ENCODE assay signal across 21 mouse cellular contexts in genomic region chr10:76247960-76248646, GRCm38 (mm10). TPM values are rescaled to one million over a fixed set of nuclear protein-coding genes. Genes with fewer than 3 reads are reported as not detected.
DNase-seq lines count a peak whose midpoint lies in the region; ATAC-seq and TF ChIP-seq lines count a peak whose summit lies in the region.
"Had no signal": no experiment of that assay in that cellular context is flagged by ENCODE, and none has a peak within 500 bp of the region (broad histone marks: within the 10 kb centered on the region; RNA-seq: fewer than 3 reads in every experiment).

No protein-coding gene starts in this region.

- no peak for TF ChIP-seq CTCF in layer of hippocampus, adult 2 months (conservative IDR thresholded peaks at IDR 0.05)

- DNase-seq in embryo, embryonic 10.5 days (ENCODE audit: low spot score): peak; percentile 28
- no peak for DNase-seq in embryo, embryonic 10 days (ENCODE audit: low spot score)
- DNase-seq in layer of hippocampus, adult 2 months (ENCODE audit: low spot score in 2 of 2): no peak
- DNase-seq in layer of hippocampus, postnatal 14 days (ENCODE audit: low spot score in 2 of 2): no peak
- DNase-seq in embryo, embryonic 11 days: peak; percentile 18
- DNase-seq in hindbrain, embryonic 14.5 days (ENCODE audit: low spot score): no peak
- DNase-seq in kidney, postnatal 25 days: no peak
- DNase-seq: heart, postnatal 14 days; kidney, adult 8-10 months; kidney, postnatal 36 days; liver, embryonic 13.5 days; lung, postnatal 4 days; midbrain, embryonic 14.5 days had no signal

- no peaks in the 10 kb centered on the region for H3K4me1 ChIP-seq in hindbrain, embryonic 14.5 days (replicated peaks; ENCODE audit: control insufficient read depth, insufficient read depth, low read length)
- H3K4me1 ChIP-seq: liver, embryonic 13.5 days; lung, embryonic 15.5 days had no signal

- H3K36me3 ChIP-seq in hindbrain, embryonic 14.5 days (replicated peaks; ENCODE audit: control insufficient read depth, insufficient read depth): no peaks in the 10 kb centered on the region
- H3K36me3 ChIP-seq: forebrain, embryonic 10.5 days; heart, embryonic 12.5 days; limb, embryonic 12.5 days; liver, embryonic 13.5 days; lung, embryonic 15.5 days had no signal

- no peak overlapping the region for H3K9ac ChIP-seq in hindbrain, embryonic 14.5 days
- H3K9ac ChIP-seq: heart, embryonic 12.5 days; limb, embryonic 12.5 days; liver, embryonic 13.5 days; lung, embryonic 15.5 days had no signal

- no peak overlapping the region for H3K4me2 ChIP-seq in hindbrain, embryonic 14.5 days (replicated peaks)
- H3K4me2 ChIP-seq: heart, embryonic 12.5 days; limb, embryonic 12.5 days; liver, embryonic 13.5 days; lung, embryonic 15.5 days had no signal

- WGBS in hindbrain, embryonic 14.5 days: 28% methylated on average over 21 of the region's 21 CpGs

- H3K27ac ChIP-seq in layer of hippocampus, adult 2 months: peak overlapping the region; percentile 53
- peak overlapping the region; percentile 9; the same call in 1 of the 2 replicates for H3K27ac ChIP-seq in hindbrain, embryonic 14.5 days
- H3K27ac ChIP-seq: forebrain, embryonic 10.5 days; limb, embryonic 12.5 days; liver, embryonic 13.5 days; lung, embryonic 15.5 days had no signal

- ATAC-seq in hindbrain, embryonic 14.5 days (ENCODE audit: low FRiP score): no peak
- no peak for ATAC-seq in erythroid progenitor cell, adult 5-6 weeks (replicated peaks; ENCODE audit: low FRiP score, poor library complexity, severe bottlenecking)

- no peaks in the 10 kb centered on the region for H3K27me3 ChIP-seq in hindbrain, embryonic 14.5 days (ENCODE audit: control insufficient read depth, insufficient read depth, low read length)
- H3K27me3 ChIP-seq: heart, embryonic 12.5 days; limb, embryonic 12.5 days; liver, embryonic 13.5 days; lung, embryonic 15.5 days had no signal

- H3K4me3 ChIP-seq in layer of hippocampus, adult 2 months: no peak overlapping the region
- H3K4me3 ChIP-seq in hindbrain, embryonic 14.5 days (replicated peaks; ENCODE audit: low read length): no peak overlapping the region
- H3K4me3 ChIP-seq: forebrain, embryonic 10.5 days; heart, embryonic 12.5 days; limb, embryonic 12.5 days; liver, embryonic 13.5 days; lung, embryonic 15.5 days had no signal

- H3K9me3 ChIP-seq in hindbrain, embryonic 14.5 days (ENCODE audit: control insufficient read depth, low read length): no peaks in the 10 kb centered on the region
- H3K9me3 ChIP-seq: forebrain, embryonic 10.5 days; heart, embryonic 12.5 days; limb, embryonic 12.5 days; liver, embryonic 13.5 days; lung, embryonic 15.5 days had no signal

RNA-seq across cellular contexts. Expression of gene S100b, which starts 5.5 kb away (rescaled TPM):
- 100 to 1,000 TPM; 118 to 128 TPM for total RNA-seq in layer of hippocampus, adult 2 months (2021)
- 10 to 100 TPM; 97.2 to 99.4 TPM for total RNA-seq in layer of hippocampus, postnatal 14 days (2021)
- polyA plus RNA-seq in hindbrain, embryonic 14.5 days (2014; fragmentation: Nextera tagmentation; extraction: Ambion mirVana): 2.9 and 4.4 TPM in 2 replicates
- not detected in 2 replicates for total RNA-seq in erythroid progenitor cell, adult 5-6 weeks (2015; ENCODE audit: low replicate concordance)
- total RNA-seq in erythroid progenitor cell, adult 5-6 weeks (2017; ENCODE audit: low replicate concordance): not detected in 2 replicates
- total RNA-seq: granulocyte monocyte progenitor cell, adult 5-6 weeks; MEL; neutrophil, adult 5-6 weeks had no signal
- polyA plus RNA-seq: forebrain, embryonic 10.5 days; liver, embryonic 13.5 days had no signal

RNA-seq across cellular contexts. Expression of gene Prmt2, which starts 10.4 kb away (rescaled TPM):
- 10 to 100 TPM; 72.2 to 75.3 TPM for total RNA-seq in layer of hippocampus, adult 2 months (2021)
- 10 to 100 TPM; 69.2 to 82.5 TPM for total RNA-seq in layer of hippocampus, postnatal 14 days (2021)
- polyA plus RNA-seq in hindbrain, embryonic 14.5 days (2014; fragmentation: Nextera tagmentation; extraction: Ambion mirVana): 306 and 367 TPM in 2 replicates
- total RNA-seq in erythroid progenitor cell, adult 5-6 weeks (2015; ENCODE audit: low replicate concordance): 2.2 TPM in 1 of 2 replicates, not detected in the other
- total RNA-seq in erythroid progenitor cell, adult 5-6 weeks (2017; ENCODE audit: low replicate concordance): 0.77 TPM in 1 of 2 replicates, not detected in the other

Comparison
In these comparisons a context has a peak if more than half of its experiments do, and no peak if none do; other contexts are left out.
1. DNase-seq: peak in embryo, embryonic 10.5 days (single experiment) and embryo, embryonic 11 days (single experiment); none in embryo, embryonic 10 days (single experiment), layer of hippocampus, adult 2 months (0 of 2), layer of hippocampus, postnatal 14 days (0 of 2), hindbrain, embryonic 14.5 days (single experiment) and kidney, postnatal 25 days (0 of 2).
2. RNA of gene S100b, which starts 5.5 kb away (total RNA-seq): 118 to 128 TPM in layer of hippocampus, adult 2 months and 97.2 to 99.4 TPM in layer of hippocampus, postnatal 14 days; not detected in erythroid progenitor cell, adult 5-6 weeks; every median in the first group is over 10 times any median in the second.
3. RNA of gene Prmt2, which starts 10.4 kb away (total RNA-seq): 69.2 to 82.5 TPM in layer of hippocampus, postnatal 14 days and 72.2 to 75.3 TPM in layer of hippocampus, adult 2 months; 0.77 to 2.2 TPM in erythroid progenitor cell, adult 5-6 weeks; every median in the first group is over 10 times any median in the second.